Mouse (Mus musculus) testis, adult 2 months (tissue): ENCODE results near the gene Ferd3l.

Source experiments
- CTCF ChIP-seq: fragments of 200-500 bp; IDR thresholded peaks from 2 replicates; pipeline ENCODE4 v1.5.1; 2012; ENCODE audit warnings: low read depth, mild to moderate bottlenecking, inconsistent platforms, low read length, moderate library complexity; ENCODE audit not compliant: control insufficient read depth, insufficient read depth, insufficient replicate concordance
- POLR2A ChIP-seq: fragments of 200-500 bp; IDR thresholded peaks from 2 replicates; pipeline ENCODE4 v1.6.1; 2012; ENCODE audit warnings: low read depth, mild to moderate bottlenecking, inconsistent platforms, low read length, moderate library complexity; ENCODE audit not compliant: control insufficient read depth

DNA sequence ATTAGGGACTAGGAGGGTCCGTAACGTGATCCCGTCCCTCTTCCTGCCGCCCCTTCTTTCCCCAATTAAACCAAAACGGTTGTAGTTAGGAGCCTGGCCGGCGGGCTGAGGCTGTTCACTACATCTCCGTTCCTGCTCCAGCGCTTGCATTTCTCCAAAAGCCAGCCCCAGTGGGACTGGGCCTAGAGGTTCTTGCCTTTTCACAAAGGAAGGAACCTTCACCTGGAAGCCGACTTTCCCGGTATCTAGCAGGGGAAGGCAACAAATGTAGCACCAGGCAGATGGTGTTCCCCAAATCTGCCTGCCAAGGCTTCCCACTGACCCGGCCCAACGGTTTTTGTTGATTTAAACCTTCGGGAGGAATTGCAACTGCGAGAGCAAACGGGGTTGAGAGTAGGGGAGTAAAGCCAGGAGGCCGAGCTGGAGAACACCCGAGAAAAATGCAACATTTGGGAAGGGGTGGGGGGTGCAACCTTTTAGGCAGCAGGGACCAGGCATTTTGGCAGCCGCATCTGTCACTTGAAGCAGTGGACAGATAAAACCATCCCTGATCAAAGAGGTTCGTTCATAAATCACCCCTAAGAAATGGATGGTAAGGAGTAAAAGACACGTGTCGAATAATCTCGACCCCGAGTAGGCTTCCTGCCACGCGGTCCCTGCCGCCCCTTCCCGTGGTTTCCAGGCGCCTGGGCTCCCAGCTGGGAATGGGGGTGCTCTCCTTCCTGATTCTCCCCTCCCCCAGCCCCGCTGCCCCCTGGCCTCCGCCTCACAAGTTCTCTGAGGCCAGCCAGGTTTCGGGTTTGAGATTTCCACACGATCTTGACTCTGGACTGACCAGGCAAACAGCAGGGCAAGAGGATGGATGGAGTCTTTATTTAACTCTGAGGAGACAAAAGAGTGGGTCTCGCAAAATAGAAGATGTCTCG is 38.5 kb downstream of the Ferd3l start:
- TF ChIP-seq POLR2A (no peak), CTCF (no peak)
